Mouse (Mus musculus) embryo, embryonic 10 days (tissue): ENCODE data around the gene Golga2.

Experiments used
- DNase-seq: peaks from one replicate; pipeline ENCODE4 v3.0.0-alpha.2; 2015; ENCODE audit warnings: low spot score

Golga2 gene

DNA sequence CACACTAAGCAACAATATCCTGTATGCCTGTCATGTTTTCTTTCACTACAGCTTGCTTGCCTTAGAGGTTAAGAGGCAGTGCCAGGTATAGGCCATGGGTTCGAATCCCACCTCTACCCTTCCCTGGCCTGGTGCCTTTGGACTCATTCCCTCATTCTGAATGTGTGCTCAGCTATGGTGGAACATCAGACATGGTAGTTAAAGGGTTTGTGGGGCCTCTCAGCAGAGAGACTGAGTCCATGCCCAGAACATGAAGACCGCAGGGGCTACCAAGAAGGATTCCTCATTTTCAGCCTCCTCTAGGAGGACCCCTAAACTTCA lies 56.1 kb downstream of the Golga2 start:
- DNase-seq, result no peak

DNA sequence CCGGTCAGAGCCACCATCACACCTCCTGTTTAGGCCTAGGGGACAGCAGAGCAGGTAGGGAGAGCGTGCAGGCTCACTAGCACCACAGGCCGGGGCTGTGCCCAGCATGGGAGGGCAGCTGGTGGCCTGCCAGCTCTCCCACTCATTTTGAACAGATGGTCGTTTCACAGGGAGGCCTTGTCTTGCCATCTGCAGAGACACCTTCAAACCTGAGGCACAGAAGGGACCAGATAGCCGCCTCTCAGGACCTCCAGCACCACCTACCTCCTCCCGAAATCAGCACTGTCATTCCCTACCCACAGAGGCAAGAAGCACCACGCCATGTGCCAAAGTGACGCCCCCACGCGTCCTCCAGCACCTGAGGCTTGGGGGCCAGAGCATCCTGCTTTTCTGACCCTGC lies 56.9 kb downstream of the Golga2 start:
- DNase-seq, result no peak

DNA sequence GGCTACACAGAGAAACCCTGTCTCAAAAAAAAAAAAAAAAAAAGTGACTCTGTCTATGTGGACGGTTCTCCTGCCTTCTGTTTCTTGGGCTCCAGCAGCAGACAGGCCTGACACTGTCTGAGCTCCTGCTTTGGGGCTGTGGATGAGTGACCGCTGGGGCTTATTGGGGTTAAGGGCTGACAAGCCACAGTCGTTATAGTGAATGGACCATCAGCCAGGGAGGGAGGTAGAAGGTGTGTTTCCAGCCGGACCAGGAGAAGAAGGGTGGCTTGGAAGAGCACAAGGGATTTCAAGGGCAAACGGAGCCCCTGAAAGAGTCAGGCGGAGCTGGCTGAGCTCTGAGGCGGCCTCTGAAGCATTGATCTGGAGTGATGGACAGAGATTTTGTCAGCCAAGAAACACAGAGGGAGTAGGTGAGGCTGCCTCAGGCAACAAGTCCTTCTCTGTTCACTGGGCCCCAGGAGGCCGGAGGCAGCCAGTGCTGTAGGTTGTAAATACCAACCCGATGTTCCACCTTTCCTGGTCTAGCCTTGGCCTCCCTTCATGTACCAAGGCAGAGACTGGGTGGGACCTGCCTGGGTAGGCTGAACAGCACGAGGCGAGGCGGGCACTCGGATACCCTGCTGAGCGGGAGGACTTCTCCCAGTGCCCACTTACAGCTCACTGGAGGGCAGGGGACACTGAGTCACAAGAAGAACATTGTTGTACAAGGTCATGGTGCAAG lies 57.6 kb downstream of the Golga2 start:
- no peak for DNase-seq

DNA sequence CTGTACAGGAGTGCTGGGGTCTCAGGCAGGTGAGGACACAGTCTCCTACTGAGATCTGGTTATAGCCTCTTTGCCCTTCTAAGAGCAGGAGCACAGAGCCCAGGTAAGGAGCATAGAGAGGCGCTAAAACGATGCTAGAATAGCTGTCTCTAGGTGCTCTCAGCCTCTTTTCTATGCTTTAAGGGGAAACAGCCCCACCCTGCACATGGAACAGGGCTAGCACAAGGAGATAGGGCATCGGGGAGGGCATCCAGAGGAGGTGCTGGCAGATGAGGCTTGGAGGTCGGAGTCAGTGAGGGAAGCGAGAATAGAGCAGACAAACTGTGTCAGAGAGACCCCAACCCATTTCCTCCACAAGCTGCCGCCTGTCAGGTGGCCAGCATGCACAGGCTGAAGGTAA lies 59.8 kb downstream of the Golga2 start:
- no peak for DNase-seq

DNA sequence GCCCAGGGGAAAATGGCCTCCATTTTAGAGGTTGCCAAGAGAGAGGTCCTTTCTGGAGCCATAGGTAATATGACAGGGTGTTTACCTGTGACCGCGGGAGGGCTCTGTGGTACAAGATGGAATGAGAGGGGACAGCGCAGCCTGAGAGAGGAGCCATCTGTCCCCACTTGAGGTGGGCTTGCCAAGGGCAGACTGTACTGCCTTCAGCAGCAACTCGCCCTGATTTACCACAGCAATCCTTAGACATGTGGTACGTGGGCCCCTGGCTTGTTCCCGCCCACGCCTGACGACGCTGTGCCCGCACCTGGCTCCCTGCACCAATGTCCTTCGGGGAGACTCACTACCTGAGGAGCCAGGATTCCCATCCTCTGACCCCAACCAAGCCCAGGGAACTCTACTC lies 61.1 kb downstream of the Golga2 start:
- no peak for DNase-seq

DNA sequence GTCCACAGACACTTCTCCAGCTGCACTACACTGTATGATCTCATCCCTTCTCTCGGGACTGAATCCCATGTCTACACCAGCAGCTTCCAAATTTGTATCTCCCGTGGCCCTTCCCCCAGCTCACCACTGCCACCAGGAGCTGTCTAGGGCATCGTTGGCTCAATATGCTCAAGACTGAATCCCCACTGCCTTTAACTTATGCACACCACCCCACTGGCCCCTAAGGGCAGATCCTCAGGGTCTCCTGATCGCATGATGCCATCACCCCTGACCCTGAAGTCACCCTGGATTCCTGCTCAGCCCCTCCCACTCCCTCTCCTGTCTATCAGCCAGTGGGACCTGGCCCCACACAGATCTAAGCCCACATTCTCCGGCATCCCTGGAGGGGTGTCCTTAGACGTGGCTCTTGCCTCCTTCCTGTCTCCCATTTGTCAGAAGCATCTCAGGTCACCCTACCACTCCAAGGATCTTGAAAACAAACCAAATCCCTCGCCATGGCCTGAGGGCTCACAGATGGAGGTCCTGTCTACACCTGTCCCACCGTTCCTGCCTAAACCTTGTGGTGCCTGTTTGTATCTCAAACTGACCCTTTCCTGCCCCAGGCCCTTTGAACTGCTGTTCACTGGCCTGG lies 62.6 kb downstream of the Golga2 start:
- no peak for DNase-seq

DNA sequence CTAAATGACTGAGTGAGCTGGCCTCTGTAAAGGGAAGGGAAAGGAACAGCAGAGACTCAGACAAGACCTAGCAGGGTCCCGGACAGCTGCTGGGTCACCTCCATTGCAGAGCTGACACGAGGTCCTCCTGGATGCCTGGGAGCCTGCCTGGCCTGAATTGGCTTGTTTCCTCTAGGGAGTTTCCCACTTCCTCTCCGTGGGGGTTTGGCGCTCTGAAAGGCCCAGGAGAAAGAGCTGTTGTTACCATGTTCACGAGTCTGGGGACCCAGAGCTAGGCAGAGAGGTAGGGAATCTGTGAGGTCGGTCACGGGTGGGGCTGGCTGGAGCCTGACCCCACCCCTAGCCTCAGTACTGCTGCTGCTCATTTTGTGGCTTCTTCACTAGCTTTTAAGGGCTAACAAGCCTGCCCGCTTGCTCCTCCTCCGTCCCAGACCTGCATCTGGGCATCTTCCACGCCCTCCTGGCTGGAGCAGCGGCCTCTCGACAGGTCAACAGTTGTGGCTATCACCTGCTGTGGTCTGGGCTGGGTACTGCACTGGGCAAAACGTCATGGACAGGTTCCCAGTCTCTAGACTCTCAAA lies 63.4 kb downstream of the Golga2 start:
- no peak for DNase-seq

DNA sequence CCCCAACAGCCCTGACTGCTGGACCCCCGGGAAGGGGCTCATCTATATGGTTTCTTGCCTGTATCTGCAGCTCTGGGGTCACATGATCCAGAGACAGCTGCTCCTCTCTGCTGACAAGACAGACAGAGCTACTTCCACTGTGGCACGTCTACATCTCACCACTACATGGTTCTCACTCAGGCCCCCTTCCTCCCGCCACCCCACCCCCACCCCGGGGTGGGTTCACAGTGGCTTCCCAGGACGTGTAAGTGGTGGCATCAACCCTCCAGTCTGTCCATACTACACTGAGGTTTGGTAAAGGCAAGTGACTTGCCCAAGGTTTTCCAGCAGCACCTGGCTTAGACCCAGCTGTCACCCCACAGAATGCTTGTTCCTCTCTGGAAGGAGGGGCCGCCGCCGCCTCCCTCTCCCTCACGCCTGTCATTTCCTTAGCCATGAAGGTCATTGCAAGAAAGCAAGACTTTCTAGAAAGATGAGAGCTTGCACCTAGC lies 64.3 kb downstream of the Golga2 start:
- DNase-seq, result no peak

DNA sequence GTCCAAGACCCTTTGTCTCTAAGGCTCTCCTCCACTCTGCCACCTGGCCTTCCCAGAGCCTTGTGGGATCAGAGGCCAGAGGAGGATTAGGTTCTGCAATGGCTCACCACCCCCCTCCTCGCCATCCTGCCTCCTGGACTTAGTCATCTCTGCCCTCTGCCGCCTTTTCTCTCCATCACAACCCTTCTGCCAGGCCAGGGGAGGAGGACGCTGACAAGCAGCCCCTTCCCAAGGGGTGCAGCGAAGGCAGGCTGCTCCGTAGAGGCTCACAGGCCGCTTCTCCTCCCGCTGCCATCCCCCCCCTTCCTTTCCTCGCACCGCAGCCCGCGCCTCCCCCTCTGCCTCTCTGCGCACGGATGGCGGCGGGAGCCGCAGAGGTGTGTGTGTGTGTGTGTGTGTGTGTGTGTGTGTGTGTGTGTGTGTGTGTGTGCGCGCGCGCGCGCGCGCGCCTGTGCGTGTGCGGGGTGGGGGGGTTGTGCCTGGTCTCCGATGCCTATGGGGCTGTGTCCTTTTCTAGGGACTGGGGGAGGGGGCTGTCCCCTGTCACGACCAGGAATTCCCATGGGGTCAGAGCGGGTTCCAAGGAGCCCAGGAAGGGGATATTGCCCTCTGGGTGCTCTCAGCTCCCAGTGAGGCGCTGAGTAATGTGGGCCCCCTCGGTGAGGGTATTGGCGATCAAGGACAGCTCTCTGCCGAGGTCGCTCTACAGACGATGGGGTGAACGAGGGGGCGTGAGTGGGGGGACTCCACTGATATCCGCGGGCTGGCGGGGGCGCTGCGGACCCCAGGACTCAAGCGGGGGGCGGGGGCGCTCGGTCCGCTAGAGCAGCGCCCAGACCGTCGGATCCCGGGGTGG lies 65.2 kb downstream of the Golga2 start, which contains the start of gene Ciz1:
Gene Ciz1 (plus strand): TSS at position 177 of the 856 bp plus-strand sequence.
- peak; percentile 56 for DNase-seq

DNA sequence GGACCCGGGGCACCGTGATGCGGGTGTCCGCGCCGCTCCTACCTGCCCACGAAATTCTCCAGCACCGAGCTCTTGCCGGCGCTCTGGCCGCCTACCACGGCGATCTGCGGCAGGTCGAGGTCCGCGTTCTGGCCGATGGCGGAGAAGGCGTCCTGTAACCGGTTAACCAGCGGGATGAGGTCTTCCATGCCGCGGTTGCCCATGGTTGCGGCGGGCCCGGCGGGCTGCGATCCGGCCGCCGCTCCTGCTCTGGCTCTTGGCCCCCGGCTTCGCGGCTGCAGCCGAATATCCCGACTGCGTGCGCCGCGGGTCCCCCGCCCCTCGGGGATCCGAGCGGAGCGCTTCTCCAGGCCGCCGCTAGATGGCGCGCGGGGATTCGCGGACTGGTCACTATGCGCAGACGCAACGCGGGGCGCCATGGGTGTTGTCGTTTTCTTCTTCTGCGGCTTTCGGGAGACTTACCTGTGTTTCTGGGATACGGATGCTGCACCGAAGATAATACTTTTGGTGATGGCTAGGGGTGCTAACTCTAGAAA lies 65.9 kb downstream of the Golga2 start, which contains the start of gene Dnm1:
Gene Dnm1 (minus strand): TSS at position 332 of the 536 bp plus-strand sequence.
- peak; percentile 92 for DNase-seq

DNA sequence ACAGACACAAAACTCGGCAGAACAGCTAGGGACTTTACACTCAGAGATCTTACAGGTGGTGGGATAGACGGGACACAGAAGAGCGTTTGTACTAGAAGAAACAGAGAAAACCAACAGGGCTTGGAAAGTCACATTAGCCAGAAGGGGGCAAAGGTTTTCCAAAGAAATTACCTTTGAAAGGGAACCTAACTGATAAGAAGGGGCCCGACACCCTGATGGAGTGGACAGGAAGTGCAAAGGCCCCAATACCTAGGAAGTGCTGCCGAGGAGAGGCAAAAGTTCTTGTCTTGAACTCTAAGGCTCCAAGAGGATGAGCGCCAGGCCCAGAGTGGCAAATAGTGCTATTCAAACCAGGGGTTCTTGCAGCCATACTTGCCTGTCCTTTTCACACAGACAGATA lies 66.7 kb downstream of the Golga2 start:
- DNase-seq, result no peak

DNA sequence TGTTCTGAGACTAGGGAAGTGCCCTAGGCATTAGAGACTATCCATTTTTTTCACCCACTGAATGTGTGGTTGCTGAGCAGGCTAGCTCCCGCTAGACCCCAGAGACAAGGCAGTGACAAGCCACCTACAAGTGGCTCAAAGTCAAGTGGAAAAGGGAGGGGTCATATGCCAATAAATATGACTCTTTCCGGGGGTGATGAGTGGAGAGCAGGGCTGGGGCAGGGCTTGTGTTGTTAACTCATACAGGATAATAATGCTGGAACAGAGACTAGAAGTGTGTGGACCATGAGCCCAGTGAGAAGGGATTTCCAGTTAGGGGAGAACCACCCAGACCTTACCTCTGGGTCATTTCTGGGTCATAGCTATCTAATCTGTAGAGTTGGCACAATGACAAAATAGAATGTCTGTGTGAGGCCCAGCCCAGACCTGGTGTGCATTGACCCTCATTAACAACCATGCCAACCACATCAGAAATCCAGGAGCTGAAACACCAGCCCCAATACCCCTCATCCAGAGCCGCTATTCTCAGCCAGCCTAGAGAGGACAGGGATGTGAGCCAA lies 67.2 kb downstream of the Golga2 start:
- no peak for DNase-seq

DNA sequence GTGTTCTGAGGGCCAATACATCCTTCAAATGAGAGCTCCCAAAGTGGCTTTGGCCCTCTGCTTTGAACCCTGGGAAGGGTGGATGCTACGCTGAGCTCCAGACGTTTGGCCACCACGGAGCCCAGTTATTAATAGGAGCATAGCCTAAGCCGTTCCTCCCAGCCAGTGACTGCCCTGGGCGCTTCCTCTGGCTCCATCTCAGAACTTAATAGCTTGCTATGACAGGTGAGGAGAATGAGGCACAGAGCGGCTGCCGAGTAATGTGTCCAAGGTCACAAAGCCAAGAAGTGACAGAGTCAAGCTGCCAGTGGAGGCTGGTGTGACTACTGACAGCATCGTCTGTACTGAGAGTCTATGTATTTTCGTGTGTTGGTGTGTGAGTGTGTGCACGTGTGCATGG lies 69.0 kb downstream of the Golga2 start:
- no peak for DNase-seq
